Mouse (Mus musculus): ENCODE measurements around the gene Tlcd2.

Tlcd2 gene

DNA sequence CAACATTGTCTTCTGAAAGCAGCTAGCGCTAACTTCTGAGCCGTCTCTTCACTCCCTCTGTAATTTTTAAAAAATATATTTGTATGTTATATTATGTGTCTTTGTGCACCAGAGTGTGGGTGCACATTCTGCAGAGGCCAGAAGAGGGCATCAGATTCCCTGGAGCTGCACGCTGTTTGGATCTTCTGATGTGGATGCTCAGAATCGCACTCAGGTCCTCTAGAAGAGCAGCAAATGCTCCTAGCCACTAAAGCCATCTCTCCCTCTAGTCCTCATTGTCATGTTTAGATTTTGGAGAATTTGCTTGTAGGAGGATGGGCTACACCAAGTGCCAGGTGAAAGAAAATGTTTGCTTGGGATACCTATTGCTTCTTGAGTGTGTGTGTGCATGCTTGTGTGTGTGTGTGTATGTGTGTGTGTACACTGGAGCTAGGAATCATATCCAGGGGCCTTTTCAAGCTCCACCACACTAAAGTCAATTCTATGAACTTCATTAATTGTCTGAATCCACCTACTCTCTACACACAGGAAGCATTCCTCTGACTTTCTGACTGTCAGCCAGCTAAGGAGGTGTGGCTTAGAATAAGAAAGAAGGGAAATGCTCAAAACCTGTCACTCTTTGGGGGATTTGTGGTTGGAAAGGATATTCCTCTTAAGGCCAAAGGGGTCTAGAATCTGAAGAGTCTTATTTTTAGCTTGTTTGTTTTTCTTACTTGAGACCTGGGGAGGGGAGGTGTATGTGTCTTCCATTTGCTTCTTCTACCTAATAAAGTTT, 5.4 kb downstream of the Tlcd2 start:
- DNase-seq (ENCODE audit: low read depth, low spot score), result peak; percentile 53

DNA sequence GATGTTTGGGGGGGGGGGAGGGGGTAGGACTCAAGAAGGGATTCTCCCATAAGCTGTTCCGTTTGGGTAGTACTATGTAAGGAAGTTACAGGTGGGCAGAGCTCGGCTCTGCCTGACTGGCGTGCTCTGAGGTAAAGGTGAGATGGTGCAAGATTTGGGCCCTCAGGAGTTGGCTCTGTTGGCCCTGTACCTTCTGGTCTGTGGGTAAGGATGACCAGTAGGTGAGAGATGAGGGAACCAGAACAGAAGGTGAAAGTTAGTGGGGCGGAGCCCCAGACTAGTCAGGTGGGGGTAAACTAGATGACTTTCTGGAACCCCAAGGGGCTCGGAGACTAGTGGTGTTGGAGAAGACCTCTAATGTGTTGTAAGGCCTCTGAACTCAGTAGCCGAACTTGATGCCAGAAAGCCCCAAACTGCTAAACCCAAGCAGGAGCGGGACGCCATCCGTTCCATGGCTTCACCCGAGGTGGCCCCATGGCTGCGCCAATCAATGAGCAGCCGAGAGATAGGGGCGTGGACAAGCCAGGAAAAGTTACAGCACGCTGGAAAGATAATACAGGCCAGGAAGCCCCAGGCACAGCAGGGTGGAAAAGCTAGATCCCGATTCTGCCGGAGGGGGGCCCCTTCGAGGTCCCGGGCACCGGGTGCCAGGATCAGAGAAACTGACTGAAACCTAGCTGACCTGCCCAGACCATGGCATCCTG, 6.1 kb downstream of the Tlcd2 start:
- DNase-seq (ENCODE audit: low read depth, low spot score), result peak; percentile 79

DNA sequence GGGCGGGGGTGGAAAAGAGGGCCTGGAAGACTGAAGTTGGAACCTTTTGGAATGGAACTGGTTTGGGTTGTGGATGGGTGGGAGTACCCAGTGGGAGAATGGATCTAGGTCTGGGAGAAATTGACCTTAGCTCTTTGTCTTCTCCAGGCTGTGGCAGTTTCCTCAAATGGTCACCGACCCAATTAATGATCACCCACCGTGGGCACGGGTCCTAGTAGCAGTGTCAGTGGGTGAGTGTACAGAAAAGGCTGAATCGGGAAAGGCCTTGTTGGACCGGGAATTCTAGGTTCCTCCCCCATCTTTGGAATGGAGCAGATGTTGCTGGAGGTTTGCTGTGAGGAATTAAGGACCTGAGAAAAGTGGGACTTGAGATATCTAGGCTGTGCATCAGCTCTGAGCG, 6.9 kb downstream of the Tlcd2 start:
- no peak for DNase-seq (ENCODE audit: low read depth, low spot score)

DNA sequence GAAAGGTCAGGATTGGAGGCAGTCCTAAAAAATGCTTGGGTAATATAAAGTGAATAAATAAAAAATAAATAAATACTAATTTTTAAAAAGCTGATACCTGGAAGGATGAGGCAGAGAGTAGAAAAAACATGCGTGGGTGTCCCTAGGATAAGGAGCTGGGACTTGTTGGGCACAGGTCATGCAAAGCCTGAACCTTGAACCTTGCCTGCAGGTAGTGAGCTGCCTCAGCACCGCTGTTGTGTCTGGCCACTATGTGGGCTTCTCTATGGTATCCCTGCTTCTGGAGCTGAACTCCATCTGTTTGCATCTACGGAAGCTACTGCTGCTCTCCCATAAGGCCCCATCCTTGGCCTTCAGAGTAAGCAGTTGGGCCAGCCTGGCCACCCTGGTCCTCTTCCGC, 7.7 kb downstream of the Tlcd2 start:
- no peak for DNase-seq (ENCODE audit: low read depth, low spot score)

DNA sequence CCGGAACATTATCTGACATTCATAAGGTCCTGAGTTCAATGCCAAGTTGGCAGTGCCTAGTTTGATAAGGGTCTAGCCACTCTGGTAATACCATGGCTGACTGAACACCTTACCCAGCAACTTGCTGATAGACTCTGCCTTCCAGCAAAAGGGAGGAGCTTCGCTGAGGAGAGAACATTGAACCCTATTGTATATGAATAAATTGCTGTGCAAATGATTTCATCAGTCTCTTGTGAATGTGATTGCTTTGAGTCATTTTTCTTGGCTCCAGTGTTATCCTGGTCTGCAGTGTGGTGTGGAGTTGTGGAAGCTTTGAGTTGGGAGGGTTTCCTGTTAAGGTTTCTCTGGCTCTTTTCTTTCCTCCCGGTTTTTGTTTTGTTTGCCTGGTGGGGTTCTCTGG, 9.2 kb downstream of the Tlcd2 start:
- DNase-seq (ENCODE audit: low read depth, low spot score), result no peak

DNA sequence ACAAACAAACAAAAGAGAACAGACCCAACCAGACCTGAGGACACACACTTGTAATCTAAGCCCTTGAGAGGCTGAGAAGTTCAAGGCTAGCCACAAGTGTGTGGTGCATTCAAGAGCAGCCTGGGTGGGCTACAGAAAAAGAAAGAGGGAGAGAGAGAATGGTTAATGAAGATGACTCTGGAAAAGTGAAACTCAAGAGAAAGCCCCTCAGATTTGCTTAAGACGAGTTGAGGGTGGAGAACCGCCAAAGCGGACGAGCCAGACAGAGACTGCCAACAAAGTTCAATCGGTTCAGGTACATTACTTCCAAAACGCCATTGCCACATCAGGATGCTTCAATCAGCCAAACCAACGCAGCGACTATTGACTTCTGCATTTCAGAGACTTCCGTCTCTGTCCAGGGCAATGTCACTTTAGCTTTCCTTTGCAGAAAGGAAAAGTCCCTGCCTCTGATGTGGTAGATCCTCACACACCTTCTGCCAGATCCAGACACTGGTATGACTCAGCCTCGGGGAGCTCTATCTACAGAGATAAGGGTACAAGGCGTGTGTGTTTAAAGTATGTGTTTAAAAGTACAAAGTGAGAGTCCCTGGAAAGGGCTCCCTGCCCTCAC, 11.1 kb downstream of the Tlcd2 start:
- no peak for DNase-seq (ENCODE audit: low read depth, low spot score)

DNA sequence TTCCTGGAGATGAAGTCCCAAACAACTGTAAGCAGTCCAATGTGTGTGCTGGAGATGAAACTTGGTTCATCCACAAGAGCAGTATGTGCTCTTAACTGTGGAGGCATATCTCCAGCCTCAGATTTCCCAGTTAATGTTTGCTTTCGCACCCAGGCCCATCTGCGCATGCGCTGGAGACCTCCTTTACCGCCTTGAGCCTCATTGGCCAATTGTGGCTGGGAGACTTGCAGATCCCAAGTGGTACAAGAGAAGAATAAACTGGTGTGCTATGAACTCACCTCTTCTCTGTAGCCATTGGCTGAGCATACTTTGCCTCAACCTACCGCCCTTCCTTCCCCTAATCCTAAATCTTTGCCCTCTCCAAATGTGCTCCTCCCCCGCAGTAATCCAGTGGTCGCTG, 11.9 kb downstream of the Tlcd2 start:
- peak; percentile 93 for DNase-seq (ENCODE audit: low read depth, low spot score)

DNA sequence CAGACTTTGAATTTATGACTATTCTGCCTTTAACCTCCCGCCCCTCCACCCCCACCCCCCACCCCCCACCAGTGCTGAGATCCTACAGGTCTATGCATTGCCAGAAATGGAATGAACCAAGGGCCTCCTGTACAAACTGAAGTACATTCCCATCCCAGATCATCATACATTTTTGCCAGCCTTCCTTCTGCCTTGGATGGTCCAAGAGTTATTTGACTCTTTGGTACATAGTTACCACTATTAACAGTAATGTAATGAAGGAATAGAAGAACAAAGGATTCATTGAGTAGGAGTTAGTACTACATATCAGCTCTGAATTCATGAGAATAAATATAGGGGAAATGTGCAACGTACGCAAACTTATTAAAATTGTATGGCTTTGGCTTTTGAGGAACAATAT, 24.7 kb downstream of the Tlcd2 start:
- DNase-seq (ENCODE audit: low read depth, low spot score), result no peak

DNA sequence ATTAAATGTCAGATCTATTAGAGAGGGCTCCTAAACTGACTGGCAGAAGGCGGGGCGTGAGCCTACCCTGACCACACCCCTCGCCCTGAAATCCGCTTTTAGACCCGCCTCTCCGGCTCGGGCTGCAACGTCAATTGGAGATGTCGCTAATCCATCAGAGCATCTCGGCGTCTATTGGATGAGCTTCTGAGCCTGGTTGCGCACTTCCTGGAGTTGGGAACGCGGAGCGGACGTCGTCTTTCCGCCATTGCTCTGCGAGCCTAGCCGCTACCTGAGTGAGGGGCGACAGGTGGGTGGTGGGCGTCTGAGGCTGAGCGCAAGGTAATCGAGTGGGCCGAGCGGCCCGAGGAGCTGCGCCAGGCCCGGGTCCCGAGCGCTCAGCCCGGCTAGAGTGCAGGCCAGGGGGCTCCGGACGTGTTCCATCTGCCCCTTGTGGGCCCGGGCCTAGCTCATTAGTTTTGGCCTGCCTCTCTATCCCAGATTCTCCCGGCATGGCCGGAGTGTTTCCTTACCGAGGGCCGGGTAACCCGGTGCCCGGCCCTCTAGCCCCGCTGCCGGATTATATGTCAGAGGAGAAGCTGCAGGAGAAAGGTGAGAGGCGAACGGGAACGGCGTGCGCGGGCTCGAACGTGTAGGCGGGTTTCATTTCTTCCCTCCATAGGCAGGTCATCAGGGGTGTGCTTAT, 25.2 kb downstream of the Tlcd2 start, which contains the start of gene Prpf8:
Gene Prpf8, plus strand, starts transcription at position 216 of the 685 bp plus-strand sequence.
- DNase-seq (ENCODE audit: low read depth, low spot score), result peak; percentile 98

DNA sequence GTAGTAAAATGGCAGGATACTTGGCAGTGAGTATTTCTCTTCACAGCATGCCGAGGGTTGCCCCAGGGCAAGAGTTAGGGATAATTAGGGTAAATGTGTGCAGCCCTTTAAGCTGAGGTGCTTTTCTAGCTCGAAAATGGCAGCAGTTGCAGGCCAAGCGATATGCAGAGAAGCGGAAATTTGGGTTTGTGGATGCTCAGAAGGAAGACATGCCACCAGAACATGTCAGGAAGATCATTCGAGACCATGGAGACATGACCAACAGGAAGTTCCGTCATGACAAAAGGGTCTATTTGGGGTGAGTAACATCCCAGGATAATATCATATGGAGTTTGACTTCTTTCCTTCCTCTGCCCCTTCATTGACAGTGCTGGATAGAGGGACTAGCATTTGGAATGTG, 26.0 kb downstream of the Tlcd2 start:
- no peak for DNase-seq (ENCODE audit: low read depth, low spot score)

DNA sequence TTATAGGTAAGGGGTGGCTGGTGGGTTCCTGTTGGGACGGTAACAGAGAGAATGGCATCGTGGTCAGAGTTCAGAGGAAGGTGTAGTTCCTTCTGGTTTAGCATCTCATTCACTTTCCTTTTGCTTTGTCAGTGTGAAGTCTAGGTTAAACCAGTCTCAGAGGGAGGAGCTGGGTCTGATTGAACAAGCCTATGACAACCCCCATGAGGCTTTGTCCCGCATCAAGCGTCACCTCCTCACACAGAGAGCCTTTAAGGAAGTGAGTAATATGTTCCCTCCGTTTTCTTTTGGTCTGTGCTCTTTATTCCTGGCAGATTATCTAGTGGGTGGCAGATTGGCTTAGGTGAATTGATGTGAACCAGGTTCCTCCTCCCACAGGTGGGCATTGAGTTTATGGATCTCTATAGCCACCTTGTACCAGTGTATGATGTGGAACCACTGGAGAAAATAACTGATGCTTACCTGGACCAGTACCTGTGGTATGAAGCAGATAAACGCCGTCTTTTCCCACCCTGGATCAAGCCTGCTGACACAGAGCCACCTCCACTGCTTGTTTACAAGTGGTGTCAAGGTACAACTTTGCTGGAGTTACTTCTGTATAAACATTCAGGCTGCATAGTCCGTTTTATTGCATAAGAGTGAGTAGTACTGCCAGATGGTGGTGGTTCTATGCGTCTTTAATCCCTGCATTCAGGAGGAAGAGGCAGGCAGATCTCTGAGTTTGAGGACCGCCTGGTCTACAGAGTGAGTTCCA, 33.0 kb downstream of the Tlcd2 start:
- DNase-seq (ENCODE audit: low read depth, low spot score), result no peak

DNA sequence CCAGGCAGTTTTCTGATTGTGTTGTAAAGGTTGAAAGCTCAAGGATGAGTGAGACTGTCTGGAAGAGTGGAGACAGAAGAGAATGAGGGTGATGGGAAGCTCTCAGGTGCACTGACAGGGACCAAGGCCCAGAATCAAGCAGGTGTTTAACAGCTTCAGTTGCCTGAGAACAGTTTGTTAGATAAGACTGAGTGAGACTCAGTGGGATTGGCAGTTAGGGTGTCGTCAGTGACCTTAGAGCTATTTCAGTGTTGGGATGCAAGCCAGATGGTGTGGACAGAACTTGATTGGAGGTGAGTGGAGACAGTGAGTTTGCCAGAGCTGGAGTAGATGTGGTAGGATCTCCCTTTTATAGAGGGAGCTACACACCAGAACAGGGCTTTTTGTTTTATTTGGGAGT, 36.6 kb downstream of the Tlcd2 start:
- no peak for DNase-seq (ENCODE audit: low read depth, low spot score)

DNA sequence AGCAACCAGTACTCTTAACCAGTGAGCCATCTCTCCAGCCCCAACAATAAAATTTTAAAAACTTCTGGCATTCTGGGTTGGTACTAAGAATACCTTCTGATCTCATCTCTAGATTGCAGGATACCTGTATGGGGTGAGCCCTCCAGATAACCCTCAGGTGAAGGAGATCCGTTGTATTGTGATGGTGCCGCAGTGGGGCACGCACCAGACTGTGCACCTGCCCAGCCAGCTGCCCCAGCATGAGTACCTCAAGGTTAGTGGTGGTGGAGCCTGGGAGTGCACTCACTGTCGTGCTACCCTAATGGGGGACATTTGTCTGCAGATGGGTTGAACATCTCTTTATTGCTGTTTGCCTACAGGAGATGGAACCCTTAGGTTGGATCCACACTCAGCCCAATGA, 46.6 kb downstream of the Tlcd2 start:
- no peak for DNase-seq (ENCODE audit: low read depth, low spot score)

DNA sequence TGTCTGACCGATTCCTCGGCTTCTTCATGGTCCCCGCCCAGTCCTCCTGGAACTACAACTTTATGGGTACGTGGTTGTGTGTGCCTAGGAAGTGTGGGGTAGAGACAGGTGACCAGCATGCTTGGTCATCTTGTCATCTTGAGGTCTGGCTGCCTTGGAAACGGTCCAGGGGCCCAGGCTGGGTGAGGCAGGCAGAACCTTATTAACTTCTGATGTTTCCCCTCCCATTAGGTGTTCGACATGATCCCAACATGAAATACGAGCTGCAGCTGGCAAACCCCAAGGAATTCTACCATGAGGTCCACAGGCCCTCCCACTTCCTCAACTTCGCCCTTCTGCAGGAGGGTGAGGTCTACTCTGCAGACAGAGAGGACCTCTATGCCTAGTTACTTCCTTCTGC, 47.4 kb downstream of the Tlcd2 start:
- DNase-seq (ENCODE audit: low read depth, low spot score), result no peak

DNA sequence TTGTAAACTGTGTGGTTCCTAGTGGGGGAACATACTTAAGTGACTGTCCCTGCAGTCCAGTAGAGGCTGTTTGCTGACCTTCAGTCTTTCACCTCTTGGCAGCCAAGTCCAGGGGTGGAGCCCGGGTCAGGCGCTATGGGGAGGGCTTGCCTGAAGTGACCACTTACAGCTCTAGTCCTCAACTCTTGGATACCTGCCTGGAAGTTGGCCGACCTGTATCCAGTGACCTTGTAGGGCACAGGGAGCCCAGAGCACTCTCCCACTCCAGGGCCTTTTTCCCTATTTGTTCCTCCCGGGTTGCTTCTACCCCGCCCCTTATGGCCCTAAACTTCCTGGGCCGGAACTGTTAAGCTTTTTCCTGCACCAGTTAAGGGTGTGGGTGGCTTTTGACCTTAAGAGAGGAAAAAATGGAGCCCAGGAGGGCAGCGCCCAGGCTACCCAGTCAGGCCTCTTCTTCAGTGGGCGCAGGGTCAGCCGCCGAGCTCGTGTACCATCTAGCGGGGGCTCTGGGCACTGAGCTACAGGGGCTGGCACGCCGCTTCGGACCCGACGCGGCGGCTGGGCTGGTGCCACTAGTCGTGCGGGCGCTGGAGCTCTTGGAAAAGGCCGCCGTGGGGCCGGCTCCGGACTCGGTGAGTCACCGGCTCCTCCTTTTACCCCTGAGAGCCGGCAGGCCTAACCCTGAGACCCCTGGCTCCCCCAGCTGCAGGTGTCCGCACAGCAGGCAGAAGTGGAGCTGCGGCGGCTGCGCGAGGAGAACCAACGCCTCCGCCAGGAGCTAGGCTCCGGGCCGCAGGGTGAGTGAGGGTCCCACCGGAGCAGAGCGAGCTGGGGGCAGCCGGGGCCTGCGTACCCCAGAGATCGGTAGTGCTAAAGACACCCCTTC, 48.5 kb downstream of the Tlcd2 start, which contains the start of gene Rilp:
Gene Rilp, plus strand, starts transcription at position 354 of the 886 bp plus-strand sequence.
- DNase-seq (ENCODE audit: low read depth, low spot score), result peak; percentile 82

DNA sequence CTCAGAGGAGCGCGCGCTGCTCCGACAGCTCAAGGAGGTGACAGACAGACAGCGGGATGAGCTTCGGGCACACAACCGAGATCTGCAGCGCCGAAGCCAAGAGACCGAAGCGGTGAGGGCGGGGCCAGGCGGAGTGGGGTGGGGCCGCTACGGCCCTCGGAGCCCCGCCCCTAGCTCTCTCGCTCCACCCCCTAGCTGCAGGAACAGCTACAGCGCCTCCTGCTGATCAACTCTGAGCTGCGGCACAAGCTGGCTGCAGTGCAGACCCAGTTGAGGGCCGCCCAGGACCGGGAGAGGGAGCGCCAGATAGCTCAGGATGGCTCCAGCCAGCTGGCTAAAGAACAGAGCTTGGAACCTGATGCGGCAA, 49.1 kb downstream of the Tlcd2 start:
- peak; percentile 90 for DNase-seq (ENCODE audit: low read depth, low spot score)

DNA sequence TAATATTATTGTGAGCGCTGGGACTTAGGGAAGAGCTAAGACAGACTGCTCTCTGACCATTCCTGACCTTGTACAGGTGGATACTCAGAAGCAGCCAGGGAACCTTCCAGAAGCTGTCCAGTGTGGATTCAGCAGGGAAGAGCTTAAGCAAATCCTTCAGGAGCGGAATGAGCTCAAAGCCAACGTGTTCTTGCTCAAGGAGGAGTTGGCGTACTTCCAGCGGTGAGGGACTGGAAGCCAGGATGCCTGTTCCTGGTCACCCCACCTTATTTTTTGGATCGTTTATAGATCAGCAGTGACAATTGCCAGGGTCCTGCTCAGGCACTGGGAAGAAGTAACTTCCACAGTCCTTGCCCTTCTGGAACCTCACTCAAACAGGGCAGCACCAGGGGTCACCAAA, 49.7 kb downstream of the Tlcd2 start:
- no peak for DNase-seq (ENCODE audit: low read depth, low spot score)

DNA sequence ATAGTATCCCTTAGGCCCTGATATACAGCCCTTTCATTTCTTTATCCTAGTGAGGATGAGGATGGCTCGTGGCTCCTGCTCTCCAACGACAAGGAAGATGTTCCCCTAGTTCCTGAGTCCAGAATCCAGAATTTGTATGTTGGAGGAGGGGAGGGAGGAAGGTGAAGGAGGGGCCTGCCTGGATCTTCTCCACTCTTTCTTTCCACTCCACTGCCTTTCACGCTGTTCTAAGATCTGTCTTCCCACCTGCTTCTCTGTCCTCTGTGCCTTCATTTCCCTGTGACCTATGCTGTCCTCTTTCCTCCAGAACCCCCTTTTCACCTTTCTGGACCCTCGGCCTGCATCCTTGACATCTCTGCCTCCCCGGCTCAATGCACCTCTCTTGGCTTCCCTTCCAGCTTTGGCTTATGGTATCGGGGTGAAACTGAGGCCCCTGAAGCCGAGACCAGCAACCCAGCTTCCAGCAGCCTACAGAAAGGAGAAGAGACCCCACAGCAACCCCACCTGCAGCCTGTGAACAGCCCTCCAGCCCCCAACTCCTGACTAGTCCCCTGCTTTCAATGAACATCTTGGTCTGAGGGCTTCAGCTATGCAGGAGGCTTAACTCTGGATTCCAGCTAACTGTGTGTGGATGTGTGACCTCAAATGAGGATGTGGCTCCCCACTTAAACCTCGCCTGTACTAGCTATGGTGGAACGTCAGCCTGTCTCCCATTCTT, 50.9 kb downstream of the Tlcd2 start:
- DNase-seq (ENCODE audit: low read depth, low spot score), result no peak

DNA sequence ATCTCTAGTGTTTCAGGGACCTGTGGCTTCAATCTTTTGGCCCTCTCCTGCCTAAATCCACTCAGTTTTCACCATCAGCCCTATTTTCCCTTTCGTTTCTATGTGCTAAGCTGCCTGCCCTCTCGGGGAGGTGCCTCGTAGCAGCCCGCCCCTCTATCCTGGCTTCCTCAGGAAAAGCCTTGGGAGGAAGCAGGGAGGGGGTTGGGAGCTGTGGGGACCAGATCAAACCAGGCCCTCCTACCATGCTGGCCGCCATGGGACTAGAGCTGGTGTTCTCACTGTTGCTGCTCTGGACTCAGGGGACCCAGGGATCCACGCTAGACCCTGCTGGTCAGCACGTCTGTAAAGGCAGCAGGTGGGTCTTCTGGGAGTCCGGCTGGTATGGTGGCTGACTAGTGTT, 51.8 kb downstream of the Tlcd2 start, which contains the start of gene Scarf1:
Gene Scarf1, plus strand, starts transcription at position 205 of the 400 bp plus-strand sequence.
- peak; percentile 51 for DNase-seq (ENCODE audit: low read depth, low spot score)

DNA sequence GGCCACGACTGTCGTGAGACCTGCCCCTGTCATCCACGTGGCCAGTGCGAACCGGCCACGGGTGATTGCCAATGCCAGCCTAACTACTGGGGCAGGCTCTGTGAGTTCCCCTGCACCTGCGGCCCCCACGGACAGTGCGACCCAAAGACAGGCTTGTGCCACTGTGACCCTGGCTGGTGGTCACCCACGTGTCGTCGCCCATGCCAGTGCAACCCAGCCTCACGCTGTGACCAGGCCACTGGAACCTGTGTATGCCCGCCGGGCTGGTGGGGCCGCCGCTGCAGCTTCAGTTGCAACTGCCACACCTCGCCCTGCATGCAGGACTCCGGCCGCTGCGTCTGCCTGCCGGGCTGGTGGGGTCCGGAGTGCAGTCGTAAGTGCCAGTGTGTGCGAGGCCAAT, 53.7 kb downstream of the Tlcd2 start:
- DNase-seq (ENCODE audit: low read depth, low spot score), result no peak

Measured in R1 (cell line).